Mouse (Mus musculus) megakaryocyte, embryonic 14.5 days (primary cell): Measurements from ENCODE around the gene Colq. TPM values are rescaled to one million over a fixed set of nuclear protein-coding genes. Genes with fewer than 3 reads are reported as not detected.
"Not testable (repeated sequence)": the region's sequence is repeated elsewhere in the genome, so short reads cannot be mapped to it uniquely, and the experiment has no call there.

Source experiments
- H3K27me3 ChIP-seq: replicated peaks from 2 replicates; pipeline ENCODE3; 2012; ENCODE audit warnings: inconsistent platforms
- H3K36me3 ChIP-seq: replicated peaks from 2 replicates; pipeline ENCODE3; 2012; ENCODE audit warnings: low read length, inconsistent platforms, mixed read lengths
- H3K4me1 ChIP-seq: 2 replicates; pipeline ENCODE4 v1.6.1; 2012; ENCODE audit warnings: inconsistent platforms
- H3K4me3 ChIP-seq: replicated peaks from 2 replicates; pipeline ENCODE3; 2012; ENCODE audit warnings: moderate library complexity, mild to moderate bottlenecking, inconsistent platforms
- H3K9me3 ChIP-seq: 2 replicates; pipeline ENCODE4 v1.6.1; 2012; ENCODE audit warnings: inconsistent platforms
- FLI1 ChIP-seq: IDR thresholded peaks from 2 replicates; pipeline ENCODE4 v1.6.1; 2012; ENCODE audit warnings: low read length, inconsistent platforms, mixed read lengths
- GATA1 ChIP-seq: IDR thresholded peaks from 3 replicates; pipeline ENCODE4 v1.6.1; 2012; ENCODE audit warnings: mixed read lengths, low read length, inconsistent platforms, borderline replicate concordance
- polyA plus RNA-seq: library from polyadenylated mRNA; stranded (reverse); fragments of >175 nt; gene quantifications from 2 replicates; pipeline ENCODE4 v1.2.3, GENCODE M21; 2012; ENCODE audit warnings: low replicate concordance; ENCODE audit not compliant: insufficient read depth

Colq gene
- polyA plus RNA-seq, 1 experiment: not detected

GRCm38 (mm10) chr14:31604916-31605315 is 13.8 kb upstream of the Colq start:
- H3K4me3 ChIP-seq: no peak overlapping the region
- no peaks in the 10 kb centered on the region for H3K9me3 ChIP-seq
- H3K27me3 ChIP-seq: no peaks in the 10 kb centered on the region
- H3K36me3 ChIP-seq: peaks cover 44% of the 10 kb centered on the region
- TF ChIP-seq GATA1 (no peak), FLI1 (no peak)
- H3K4me1 ChIP-seq: peaks cover 21% of the 10 kb centered on the region

- Histone ChIP-seq H3K36me3 (peaks cover 23% of the 10 kb centered on the region), H3K4me1 (peaks cover 13% of the 10 kb centered on the region)
- not testable (repeated sequence) for H3K27me3 ChIP-seq, H3K4me3 ChIP-seq, H3K9me3 ChIP-seq
Observed at GRCm38 (mm10) chr14:31602616-31602979, 11.5 kb upstream of the Colq start.

GRCm38 (mm10) chr14:31601908-31602615 is 10.9 kb upstream of the Colq start:
- Histone ChIP-seq H3K4me3 (no peak overlapping the region), H3K36me3 (peaks cover 18% of the 10 kb centered on the region), H3K4me1 (peaks cover 12% of the 10 kb centered on the region), H3K9me3 (0 out of 2 replicates have a peak, but pooled peaks cover 4% of the 10 kb centered on the region), H3K27me3 (no peaks in the 10 kb centered on the region)
- no peak for TF ChIP-seq FLI1
- no peak for TF ChIP-seq GATA1

- no peaks in the 10 kb centered on the region for H3K36me3 ChIP-seq
- no peak overlapping the region for H3K4me3 ChIP-seq
- H3K4me1 ChIP-seq: peaks cover 27% of the 10 kb centered on the region
- TF ChIP-seq FLI1 (no peak), GATA1 (no peak)
- H3K9me3 ChIP-seq: peaks cover 9% of the 10 kb centered on the region; the same call in 1 of the 2 replicates
- no peaks in the 10 kb centered on the region for H3K27me3 ChIP-seq
Observed at GRCm38 (mm10) chr14:31597446-31597845, 6.3 kb upstream of the Colq start.

GRCm38 (mm10) chr14:31596408-31596807 is 5.3 kb upstream of the Colq start:
- TF ChIP-seq GATA1 (no peak), FLI1 (no peak)
- no peaks in the 10 kb centered on the region for H3K27me3 ChIP-seq
- H3K36me3 ChIP-seq: no peaks in the 10 kb centered on the region
- H3K9me3 ChIP-seq: peaks cover 9% of the 10 kb centered on the region; the same call in 1 of the 2 replicates
- H3K4me1 ChIP-seq: peaks cover 32% of the 10 kb centered on the region
- no peak overlapping the region for H3K4me3 ChIP-seq

GRCm38 (mm10) chr14:31594693-31595092 is 3.5 kb upstream of the Colq start:
- Histone ChIP-seq H3K9me3 (peaks cover 9% of the 10 kb centered on the region; the same call in 1 of the 2 replicates), H3K27me3 (peaks cover 2% of the 10 kb centered on the region), H3K4me3 (no peak overlapping the region), H3K4me1 (peaks cover 32% of the 10 kb centered on the region), H3K36me3 (no peaks in the 10 kb centered on the region)
- TF ChIP-seq GATA1: no peak
- TF ChIP-seq FLI1: no peak

- peaks cover 2% of the 10 kb centered on the region for H3K27me3 ChIP-seq
- peaks cover 32% of the 10 kb centered on the region for H3K4me1 ChIP-seq
- no peak overlapping the region for H3K4me3 ChIP-seq
- H3K9me3 ChIP-seq: peaks cover 5% of the 10 kb centered on the region; the same call in 1 of the 2 replicates
- TF ChIP-seq FLI1 (no peak), GATA1 (no peak)
- no peaks in the 10 kb centered on the region for H3K36me3 ChIP-seq
Observed at GRCm38 (mm10) chr14:31593036-31593435, 1.9 kb upstream of the Colq start.

- TF ChIP-seq GATA1: no peak
- no peak for TF ChIP-seq FLI1
- Histone ChIP-seq H3K9me3 (peaks cover 2% of the 10 kb centered on the region; the same call in 1 of the 2 replicates), H3K36me3 (no peaks in the 10 kb centered on the region), H3K27me3 (peaks cover 23% of the 10 kb centered on the region), H3K4me1 (no peaks in the 10 kb centered on the region; the same call in 1 of the 2 replicates), H3K4me3 (no peak overlapping the region)
Observed at GRCm38 (mm10) chr14:31586451-31586850, 4.7 kb downstream of the Colq start.

- TF ChIP-seq FLI1: no peak
- TF ChIP-seq GATA1: no peak
- Histone ChIP-seq H3K36me3 (no peaks in the 10 kb centered on the region), H3K9me3 (peaks cover 9% of the 10 kb centered on the region)
Observed at GRCm38 (mm10) chr14:31583082-31583481, 8.1 kb downstream of the Colq start.

GRCm38 (mm10) chr14:31577966-31578735 is 13.0 kb downstream of the Colq start:
- Histone ChIP-seq H3K36me3 (no peaks in the 10 kb centered on the region), H3K4me3 (no peak overlapping the region), H3K4me1 (peaks cover 23% of the 10 kb centered on the region), H3K27me3 (peaks cover 49% of the 10 kb centered on the region), H3K9me3 (peaks cover 9% of the 10 kb centered on the region)
- no peak for TF ChIP-seq GATA1
- TF ChIP-seq FLI1: no peak

More at GRCm38 (mm10) chr14:31583082-31583481, 8.1 kb downstream of the Colq start:
- no peak overlapping the region for H3K4me3 ChIP-seq
- H3K4me1 ChIP-seq: peaks cover 8% of the 10 kb centered on the region; the same call in 1 of the 2 replicates
- H3K27me3 ChIP-seq: peaks cover 29% of the 10 kb centered on the region
